Mouse (Mus musculus): ENCODE results near the gene Grik2. TPM values are rescaled to one million over a fixed set of nuclear protein-coding genes. Genes with fewer than 3 reads are reported as not detected.

Grik2 gene
- polyA plus RNA-seq, 1 experiment, result 0.19 TPM

- Histone ChIP-seq H3K4me2 (ENCODE audit: low read depth) (no peak overlapping the region), H3K4me3 (no peak overlapping the region), H3K27me3 (ENCODE audit: control insufficient read depth, insufficient read depth, insufficient read length) (no peaks in the 10 kb centered on the region), H3K79me2 (ENCODE audit: control insufficient read depth, insufficient read depth) (no peaks in the 10 kb centered on the region), H3K36me3 (ENCODE audit: control insufficient read depth, insufficient read depth) (no peaks in the 10 kb centered on the region), H3ac (ENCODE audit: control insufficient read depth, insufficient read length) (no peak overlapping the region)
- no peak for TF ChIP-seq MYOD1 (IDR thresholded peaks at IDR 0.05; ENCODE audit: control insufficient read depth in 1 of 3, insufficient read length in 2 of 3, low read depth in 2 of 3)
- no peak for TF ChIP-seq REST (IDR thresholded peaks at IDR 0.05; ENCODE audit: insufficient read depth, insufficient read length)
- no peak for TF ChIP-seq E2F4 (IDR thresholded peaks at IDR 0.05; ENCODE audit: insufficient read depth)
- no peak for TF ChIP-seq TCF3 (IDR thresholded peaks at IDR 0.05; ENCODE audit: insufficient read length, low read depth)
- TF ChIP-seq SRF (IDR thresholded peaks at IDR 0.05; ENCODE audit: control insufficient read depth, insufficient read length, low read depth), result no peak
- TF ChIP-seq TCF12 (IDR thresholded peaks at IDR 0.05; ENCODE audit: insufficient read depth, poor library complexity, severe bottlenecking), result no peak
- no peak for TF ChIP-seq MAX (IDR thresholded peaks at IDR 0.05; ENCODE audit: low read depth)
- TF ChIP-seq USF1 (IDR thresholded peaks at IDR 0.05; ENCODE audit: low read depth), result no peak
Measured at GRCm38 (mm10) chr10:49790326-49790725, 1.8 kb upstream of the Grik2 start.

- H3K27me3 ChIP-seq (ENCODE audit: control insufficient read depth, insufficient read depth, insufficient read length), result no peaks in the 10 kb centered on the region
- H3K79me2 ChIP-seq (ENCODE audit: control insufficient read depth, insufficient read depth), result no peaks in the 10 kb centered on the region
- no peak overlapping the region for H3K4me3 ChIP-seq
- TF ChIP-seq SRF (IDR thresholded peaks at IDR 0.05; ENCODE audit: control insufficient read depth, insufficient read length, low read depth) (no peak), TCF12 (IDR thresholded peaks at IDR 0.05; ENCODE audit: insufficient read depth, poor library complexity, severe bottlenecking) (no peak), REST (IDR thresholded peaks at IDR 0.05; ENCODE audit: insufficient read depth, insufficient read length) (no peak), MAX (IDR thresholded peaks at IDR 0.05; ENCODE audit: low read depth) (no peak), POLR2A (IDR thresholded peaks at IDR 0.05; ENCODE audit: insufficient read length, low read depth) (no peak), USF1 (IDR thresholded peaks at IDR 0.05; ENCODE audit: low read depth) (no peak), CEBPB (IDR thresholded peaks at IDR 0.05; ENCODE audit: insufficient read depth, poor library complexity, severe bottlenecking) (no peak), E2F4 (IDR thresholded peaks at IDR 0.05; ENCODE audit: insufficient read depth) (no peak)
- no peak overlapping the region for H3K4me2 ChIP-seq (ENCODE audit: low read depth)
- no peaks in the 10 kb centered on the region for H3K36me3 ChIP-seq (ENCODE audit: control insufficient read depth, insufficient read depth)
- no peak overlapping the region for H3ac ChIP-seq (ENCODE audit: control insufficient read depth, insufficient read length)
Measured at GRCm38 (mm10) chr10:49789711-49790110, 1.1 kb upstream of the Grik2 start.

- Histone ChIP-seq H3K27me3 (ENCODE audit: control insufficient read depth, insufficient read depth, insufficient read length) (no peaks in the 10 kb centered on the region), H3ac (ENCODE audit: control insufficient read depth, insufficient read length) (peak overlapping the region; percentile 17), H3K4me2 (ENCODE audit: low read depth) (peak overlapping the region; percentile 60), H3K4me3 (no peak overlapping the region), H3K36me3 (ENCODE audit: control insufficient read depth, insufficient read depth) (no peaks in the 10 kb centered on the region), H3K79me2 (ENCODE audit: control insufficient read depth, insufficient read depth) (no peaks in the 10 kb centered on the region)
- TF ChIP-seq USF1 (IDR thresholded peaks at IDR 0.05; ENCODE audit: low read depth) (no peak), CEBPB (IDR thresholded peaks at IDR 0.05; ENCODE audit: insufficient read depth, poor library complexity, severe bottlenecking) (no peak), POLR2AphosphoS2 (IDR thresholded peaks at IDR 0.05; ENCODE audit: insufficient read length, low read depth) (no peak), MYOD1 (IDR thresholded peaks at IDR 0.05; ENCODE audit: control insufficient read depth in 1 of 3, insufficient read length in 2 of 3, low read depth in 2 of 3) (no peak), POLR2A (IDR thresholded peaks at IDR 0.05; ENCODE audit: insufficient read length, low read depth) (no peak), TCF3 (IDR thresholded peaks at IDR 0.05; ENCODE audit: insufficient read length, low read depth) (no peak), E2F4 (IDR thresholded peaks at IDR 0.05; ENCODE audit: insufficient read depth) (no peak), MAX (IDR thresholded peaks at IDR 0.05; ENCODE audit: low read depth) (no peak), SRF (IDR thresholded peaks at IDR 0.05; ENCODE audit: control insufficient read depth, insufficient read length, low read depth) (no peak), MYOG (IDR thresholded peaks at IDR 0.05; ENCODE audit: control insufficient read depth in 1 of 3, insufficient read depth in 1 of 3, insufficient read length in 2 of 3, low read depth in 2 of 3) (no peak), REST (IDR thresholded peaks at IDR 0.05; ENCODE audit: insufficient read depth, insufficient read length) (no peak), TCF12 (IDR thresholded peaks at IDR 0.05; ENCODE audit: insufficient read depth, poor library complexity, severe bottlenecking) (no peak)
Measured at GRCm38 (mm10) chr10:49788914-49789313, 348 bp upstream of the Grik2 start.

GRCm38 (mm10) chr10:49786630-49787029 is 1.9 kb downstream of the Grik2 start:
- Histone ChIP-seq H3ac (ENCODE audit: control insufficient read depth, insufficient read length) (no peak overlapping the region), H3K79me2 (ENCODE audit: control insufficient read depth, insufficient read depth) (no peaks in the 10 kb centered on the region), H3K36me3 (ENCODE audit: control insufficient read depth, insufficient read depth) (no peaks in the 10 kb centered on the region), H3K27me3 (ENCODE audit: control insufficient read depth, insufficient read depth, insufficient read length) (no peaks in the 10 kb centered on the region), H3K4me3 (no peak overlapping the region), H3K4me2 (ENCODE audit: low read depth) (no peak overlapping the region)
- no peak for TF ChIP-seq POLR2A (IDR thresholded peaks at IDR 0.05; ENCODE audit: insufficient read length, low read depth)
- no peak for TF ChIP-seq CEBPB (IDR thresholded peaks at IDR 0.05; ENCODE audit: insufficient read depth, poor library complexity, severe bottlenecking)
- no peak for TF ChIP-seq POLR2AphosphoS2 (IDR thresholded peaks at IDR 0.05; ENCODE audit: insufficient read length, low read depth)
- TF ChIP-seq MYOD1 (IDR thresholded peaks at IDR 0.05; ENCODE audit: control insufficient read depth in 1 of 3, insufficient read length in 2 of 3, low read depth in 2 of 3), result no peak
- TF ChIP-seq MYOG (IDR thresholded peaks at IDR 0.05; ENCODE audit: control insufficient read depth in 1 of 3, insufficient read depth in 1 of 3, insufficient read length in 2 of 3, low read depth in 2 of 3), result no peak
- TF ChIP-seq USF1 (IDR thresholded peaks at IDR 0.05; ENCODE audit: low read depth), result no peak
- no peak for TF ChIP-seq MAX (IDR thresholded peaks at IDR 0.05; ENCODE audit: low read depth)
- no peak for TF ChIP-seq REST (IDR thresholded peaks at IDR 0.05; ENCODE audit: insufficient read depth, insufficient read length)
- no peak for TF ChIP-seq E2F4 (IDR thresholded peaks at IDR 0.05; ENCODE audit: insufficient read depth)
- TF ChIP-seq SRF (IDR thresholded peaks at IDR 0.05; ENCODE audit: control insufficient read depth, insufficient read length, low read depth), result no peak

GRCm38 (mm10) chr10:49785477-49785876 is 3.1 kb downstream of the Grik2 start:
- H3K79me2 ChIP-seq (ENCODE audit: control insufficient read depth, insufficient read depth), result no peaks in the 10 kb centered on the region
- H3ac ChIP-seq (ENCODE audit: control insufficient read depth, insufficient read length), result no peak overlapping the region
- peak; percentile 58 for TF ChIP-seq REST (IDR thresholded peaks at IDR 0.05; ENCODE audit: insufficient read depth, insufficient read length)
- TF ChIP-seq MYOD1 (IDR thresholded peaks at IDR 0.05; ENCODE audit: control insufficient read depth in 1 of 3, insufficient read length in 2 of 3, low read depth in 2 of 3), result no peak
- H3K4me2 ChIP-seq (ENCODE audit: low read depth), result no peak overlapping the region
- H3K4me3 ChIP-seq, result no peak overlapping the region
- H3K36me3 ChIP-seq (ENCODE audit: control insufficient read depth, insufficient read depth), result no peaks in the 10 kb centered on the region
- no peaks in the 10 kb centered on the region for H3K27me3 ChIP-seq (ENCODE audit: control insufficient read depth, insufficient read depth, insufficient read length)
